Mouse (Mus musculus) Muller cell, postnatal 12 days (primary cell): ENCODE measurements at regions not wholly inside any gene's neighbourhood (a gene's known extent, or its start where the extent isn't known, plus 50 kb on each side); places are given as distances from the start of the nearest gene placed in this dataset.

ENCODE experiments used
- DNase-seq: peaks from one replicate; pipeline ENCODE4 v3.0.0-alpha.2; 2015; ENCODE audit errors: inconsistent ontology term

- peak; percentile 9 for DNase-seq
These were observed 676.5 kb downstream of the Pcdh7 start for GRCm38 (mm10) chr5:58394277-58394676.

GRCm38 (mm10) chr5:58428265-58428664, 710.5 kb downstream of the Pcdh7 start:
- DNase-seq, result peak; percentile 7

GRCm38 (mm10) chr5:58436432-58436831, 718.7 kb downstream of the Pcdh7 start:
- DNase-seq, result no peak
